Mouse (Mus musculus): ENCODE data around the gene Slc7a1. TPM values are rescaled to one million over a fixed set of nuclear protein-coding genes. Genes with fewer than 3 reads are reported as not detected.

The Slc7a1 gene
- 1 to 10 TPM; 2.4 to 3.0 TPM for total RNA-seq (2021)
- long read RNA-seq, experiment 1, partial matches to known transcripts, result 0 of 1 reads
- long read RNA-seq, experiment 1, other reads (novel, unspliced or antisense), result 1 of 1 reads
- long read RNA-seq, experiment 2, result 0 reads

- Histone ChIP-seq H3K27ac (peak within 1 kb of the TSS; percentile 85), H3K4me3 (peak within 1 kb of the TSS; percentile 87)
- intact Hi-C loops (cut with DNase I), result no loop called here
- peak; percentile 94 for DNase-seq
- TF ChIP-seq CTCF (IDR thresholded peaks at IDR 0.05), result no peak
These were observed at the start of gene Slc7a1 for GRCm38 (mm10) chr5:148399660-148400443. Slc7a1 (minus strand) TSS chr5:148399904.

- intact Hi-C loops (cut with DNase I), result no loop called here
- TF ChIP-seq CTCF (IDR thresholded peaks at IDR 0.05), result peak; percentile 17; the same call in 1 of the 2 replicates
- H3K27ac ChIP-seq, result no peak overlapping the region
- no peak overlapping the region for H3K4me3 ChIP-seq
- DNase-seq, result no peak
These were observed 45.3 kb upstream of the Slc7a1 start for GRCm38 (mm10) chr5:148444974-148445373.

GRCm38 (mm10) chr5:148443734-148444133, 44.0 kb upstream of the Slc7a1 start:
- no peak for TF ChIP-seq CTCF (IDR thresholded peaks at IDR 0.05)
- DNase-seq, result peak; percentile 46
- peak overlapping the region; percentile 13; the same call in 1 of the 2 replicates for H3K27ac ChIP-seq
- H3K4me3 ChIP-seq, result no peak overlapping the region
- intact Hi-C loops (cut with DNase I), result no loop called here

- Histone ChIP-seq H3K27ac (no peak overlapping the region), H3K4me3 (no peak overlapping the region)
- no peak for DNase-seq
- intact Hi-C loops (cut with DNase I), result no loop called here
- TF ChIP-seq CTCF (IDR thresholded peaks at IDR 0.05), result no peak
These were observed 36.0 kb upstream of the Slc7a1 start for GRCm38 (mm10) chr5:148435660-148436059.

GRCm38 (mm10) chr5:148432121-148432520, 32.4 kb upstream of the Slc7a1 start:
- Histone ChIP-seq H3K4me3 (no peak overlapping the region), H3K27ac (no peak overlapping the region)
- no peak for TF ChIP-seq CTCF (IDR thresholded peaks at IDR 0.05)
- DNase-seq, result no peak
- intact Hi-C loops (cut with DNase I), result no loop called here

- no peak for DNase-seq
- H3K4me3 ChIP-seq, result no peak overlapping the region
- intact Hi-C loops (cut with DNase I), result no loop called here
- TF ChIP-seq CTCF (IDR thresholded peaks at IDR 0.05), result no peak
- no peak overlapping the region for H3K27ac ChIP-seq
These were observed 29.1 kb upstream of the Slc7a1 start for GRCm38 (mm10) chr5:148428846-148429245.

- Histone ChIP-seq H3K27ac (no peak overlapping the region), H3K4me3 (no peak overlapping the region)
- no peak for TF ChIP-seq CTCF (IDR thresholded peaks at IDR 0.05)
- intact Hi-C loops (cut with DNase I), result no loop called here
- no peak for DNase-seq
These were observed 25.4 kb upstream of the Slc7a1 start for GRCm38 (mm10) chr5:148425136-148425535.

- DNase-seq, result no peak
- no peak for TF ChIP-seq CTCF (IDR thresholded peaks at IDR 0.05)
- no peak overlapping the region for H3K27ac ChIP-seq
- intact Hi-C loops (cut with DNase I), result no loop called here
- no peak overlapping the region for H3K4me3 ChIP-seq
These were observed 21.6 kb upstream of the Slc7a1 start for GRCm38 (mm10) chr5:148421326-148421725.

GRCm38 (mm10) chr5:148419112-148419526, 19.4 kb upstream of the Slc7a1 start:
- DNase-seq, result peak; percentile 26
- Histone ChIP-seq H3K27ac (no peak overlapping the region), H3K4me3 (peak overlapping the region; percentile 62)

GRCm38 (mm10) chr5:148418436-148418835, 18.7 kb upstream of the Slc7a1 start:
- H3K27ac ChIP-seq, result no peak overlapping the region
- intact Hi-C loops (cut with DNase I), result no loop called here
- no peak for DNase-seq
- TF ChIP-seq CTCF (IDR thresholded peaks at IDR 0.05), result no peak
- no peak overlapping the region for H3K4me3 ChIP-seq

More at GRCm38 (mm10) chr5:148419112-148419526, 19.4 kb upstream of the Slc7a1 start:
- no peak for TF ChIP-seq CTCF (IDR thresholded peaks at IDR 0.05)
- intact Hi-C loops (cut with DNase I), result no loop called here

- intact Hi-C loops (cut with DNase I), result no loop called here
- Histone ChIP-seq H3K27ac (no peak overlapping the region), H3K4me3 (no peak overlapping the region)
- TF ChIP-seq CTCF (IDR thresholded peaks at IDR 0.05), result no peak
- DNase-seq, result no peak
These were observed 18.1 kb upstream of the Slc7a1 start for GRCm38 (mm10) chr5:148417756-148418155.

- no peak overlapping the region for H3K27ac ChIP-seq
- DNase-seq, result no peak
- H3K4me3 ChIP-seq, result no peak overlapping the region
- no peak for TF ChIP-seq CTCF (IDR thresholded peaks at IDR 0.05)
- intact Hi-C loops (cut with DNase I), result no loop called here
These were observed 16.8 kb upstream of the Slc7a1 start for GRCm38 (mm10) chr5:148416461-148416860.

GRCm38 (mm10) chr5:148414233-148414632, 14.5 kb upstream of the Slc7a1 start:
- TF ChIP-seq CTCF (IDR thresholded peaks at IDR 0.05), result no peak
- DNase-seq, result no peak
- no peak overlapping the region for H3K4me3 ChIP-seq
- intact Hi-C loops (cut with DNase I), result no loop called here
- no peak overlapping the region for H3K27ac ChIP-seq

- intact Hi-C loops (cut with DNase I), result no loop called here
These were observed 12.8 kb upstream of the Slc7a1 start for GRCm38 (mm10) chr5:148412504-148412903.

More at GRCm38 (mm10) chr5:148412504-148412903, 12.8 kb upstream of the Slc7a1 start:
- TF ChIP-seq CTCF (IDR thresholded peaks at IDR 0.05), result no peak
- H3K4me3 ChIP-seq, result no peak overlapping the region
- no peak for DNase-seq
- H3K27ac ChIP-seq, result no peak overlapping the region
